Mouse (Mus musculus) 3134 (cell line): ENCODE measurements around the gene Myct1.

Source experiments
- DNase-seq: peaks from one replicate; pipeline ENCODE4 v3.0.0-alpha.2; 2011; ENCODE audit warnings: low spot score; ENCODE audit not compliant: insufficient read length; ENCODE audit errors: extremely low read depth

Myct1 gene

DNA sequence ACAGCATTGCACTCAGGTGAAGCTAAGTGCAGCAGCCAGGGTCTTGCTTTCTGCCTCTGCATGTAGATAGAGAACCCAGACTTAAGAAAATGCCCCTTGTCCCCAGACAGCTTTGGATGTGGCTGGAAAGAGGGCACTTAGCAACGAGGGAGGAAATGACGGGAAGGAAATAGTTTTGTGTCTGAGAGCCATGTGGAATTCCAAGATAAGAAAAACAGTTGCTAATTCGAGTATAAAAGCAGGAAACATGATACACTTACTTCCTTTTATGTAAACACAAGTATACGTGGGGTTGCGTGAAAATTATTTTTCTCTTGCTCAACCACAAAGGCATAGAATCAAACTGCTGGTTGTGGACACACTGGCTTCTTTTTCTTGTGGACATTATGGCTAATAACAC, at the start of gene Myct1:
Myct1 (plus strand) TSS at position 312 of the 400 bp plus-strand sequence.
- DNase-seq: no peak

DNA sequence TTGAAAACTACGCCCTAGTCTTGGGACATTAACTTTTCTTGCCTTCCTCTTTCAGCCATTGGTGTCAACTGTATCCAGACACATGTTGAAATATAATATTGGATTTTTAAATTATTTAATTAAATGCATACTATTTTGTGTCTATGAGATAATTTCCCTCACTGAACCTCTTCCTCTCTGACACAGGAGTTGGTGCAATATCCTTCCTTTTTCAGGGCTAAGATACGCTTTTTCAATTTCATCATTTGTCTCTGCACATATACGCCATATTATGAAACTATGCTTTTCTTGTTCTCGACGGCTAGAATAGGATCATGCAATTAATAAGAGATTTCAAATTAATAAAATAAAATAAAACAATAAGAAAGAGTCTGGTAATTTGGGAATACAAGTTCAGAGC, 47.1 kb upstream of the Myct1 start:
- no peak for DNase-seq

DNA sequence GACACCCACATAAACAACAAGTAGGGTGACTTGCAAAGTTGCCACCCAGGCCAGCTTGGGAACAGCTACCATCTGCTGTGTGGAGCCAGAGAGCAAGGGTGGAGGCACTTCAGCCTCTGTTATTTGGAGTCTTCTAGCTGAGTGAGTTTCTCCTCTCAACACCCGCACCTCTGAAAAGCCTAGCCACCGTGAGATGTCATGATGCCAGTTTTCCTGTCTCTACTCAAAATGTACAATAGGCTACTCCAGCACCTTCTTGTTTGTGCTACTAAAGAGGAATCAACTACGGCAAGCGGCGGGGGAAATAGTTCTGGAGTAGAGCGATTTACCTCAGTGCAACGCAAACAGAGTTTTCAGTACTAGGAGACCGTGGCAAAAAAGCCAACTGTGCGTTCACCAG, 45.8 kb upstream of the Myct1 start:
- no peak for DNase-seq

DNA sequence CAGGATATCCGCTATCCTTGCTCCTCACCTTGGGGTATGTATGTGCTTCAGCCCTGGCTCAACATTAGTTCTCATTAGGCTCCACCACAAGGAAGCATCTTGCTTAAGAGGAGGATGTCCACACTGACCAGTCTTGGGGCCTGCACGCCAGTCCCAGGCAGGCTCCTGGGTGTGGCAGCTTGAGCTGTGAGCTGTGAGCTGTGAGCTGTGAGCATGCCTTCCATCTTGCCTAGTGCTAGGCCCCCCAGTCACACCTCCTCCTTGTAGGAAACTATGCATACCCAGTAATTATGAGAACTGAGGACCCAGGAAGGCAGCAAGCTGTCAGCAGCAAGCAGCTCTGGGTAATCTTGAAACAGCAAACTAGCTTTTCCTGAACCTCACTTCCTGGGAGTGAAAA, 44.9 kb upstream of the Myct1 start:
- no peak for DNase-seq

DNA sequence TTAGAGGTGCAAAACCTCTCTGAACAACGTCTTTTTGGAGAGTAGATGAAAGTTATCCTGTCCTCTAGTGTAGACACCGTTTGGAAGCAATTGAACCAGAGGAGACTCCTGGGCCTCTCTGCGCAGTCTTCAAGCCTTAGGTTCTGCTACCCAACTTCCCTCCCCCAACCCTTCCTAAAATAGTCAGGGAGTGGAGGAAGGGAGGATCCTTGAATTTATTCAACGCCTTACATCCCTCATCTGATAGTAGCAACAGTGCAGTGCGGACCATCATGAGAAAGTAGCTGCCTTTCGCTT, 43.8 kb upstream of the Myct1 start:
- no peak for DNase-seq

DNA sequence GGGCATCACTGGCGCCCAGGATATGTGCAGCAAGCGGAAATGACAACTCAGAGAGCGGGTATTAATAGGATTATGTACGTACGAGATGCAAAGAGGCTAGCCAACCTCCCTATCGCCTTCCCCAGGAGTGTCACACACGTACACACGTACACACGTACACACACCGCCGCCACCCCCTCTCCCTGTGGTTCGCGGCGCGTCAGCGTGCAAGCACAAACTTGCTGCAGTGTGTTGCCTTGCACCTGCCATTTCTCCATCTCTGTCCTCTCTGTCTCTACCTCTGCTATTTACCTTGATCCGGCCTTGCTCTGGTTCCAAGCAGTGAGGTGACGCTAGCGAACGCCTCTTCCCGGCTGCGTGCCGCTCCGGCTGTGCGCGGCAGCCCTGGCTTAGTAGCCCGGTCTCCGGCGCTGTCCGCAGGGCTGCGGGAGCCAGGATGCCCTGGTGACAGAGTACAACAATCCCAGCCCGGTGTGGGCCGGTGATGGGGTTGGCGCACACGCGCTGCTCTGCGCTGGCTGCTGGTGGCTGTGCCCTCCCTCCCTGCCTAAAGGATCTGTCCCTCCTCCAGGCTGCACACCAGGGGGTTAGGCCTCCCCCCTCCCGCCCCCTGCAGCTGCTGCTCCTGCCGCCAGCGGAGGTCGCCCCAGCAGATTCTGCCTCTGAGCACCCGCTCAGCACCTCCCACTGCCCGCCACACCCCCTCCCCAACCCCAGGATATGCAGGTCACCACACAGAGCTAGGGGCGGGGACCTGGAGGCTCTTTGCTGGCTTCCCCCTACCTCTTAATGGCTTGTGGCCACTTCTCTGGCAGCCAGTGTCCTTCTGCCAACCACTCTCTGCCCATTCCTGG, 43.2 kb upstream of the Myct1 start:
- DNase-seq: peak; percentile 3

DNA sequence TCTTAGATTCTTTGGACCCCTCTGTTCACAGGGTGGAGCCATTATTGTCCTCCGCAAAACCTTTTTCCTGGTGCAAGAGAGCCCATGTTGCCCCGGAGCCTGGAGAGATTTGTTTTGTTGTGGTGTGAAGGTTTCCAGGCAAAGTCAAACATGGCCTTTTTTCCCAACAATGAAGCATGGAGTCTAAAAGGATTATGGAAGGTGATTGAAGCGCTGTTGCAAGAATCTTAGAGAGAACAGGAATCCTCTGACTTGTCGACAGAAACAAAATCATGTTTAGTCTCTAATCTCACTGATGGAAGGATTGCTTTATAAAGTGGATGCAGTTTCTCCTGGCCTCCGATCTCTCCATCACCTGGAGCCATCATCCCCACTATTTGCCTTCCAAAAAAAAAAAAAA, 42.2 kb upstream of the Myct1 start, which contains the start of gene Syne1:
Syne1 (minus strand) TSS at position 101 of the 400 bp plus-strand sequence.
- DNase-seq: no peak

DNA sequence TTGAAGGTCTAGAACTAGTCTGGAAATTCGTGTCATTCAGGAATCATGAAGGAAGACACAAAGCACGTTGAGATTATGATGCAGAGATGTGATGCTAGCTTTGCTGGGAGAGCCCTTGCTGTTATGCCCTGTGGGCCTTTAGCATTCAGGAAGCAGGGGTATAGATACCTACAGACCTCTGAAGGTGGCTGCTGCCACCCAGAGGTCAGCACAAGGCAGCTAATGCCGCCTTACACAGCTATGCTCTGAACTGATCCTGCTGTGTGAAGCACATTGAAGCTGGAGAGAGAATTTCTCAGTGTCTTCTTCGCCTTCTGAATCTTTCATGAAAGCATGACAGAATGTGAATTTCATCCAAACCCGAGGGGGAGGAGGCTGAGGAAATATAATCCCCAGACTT, 38.6 kb upstream of the Myct1 start:
- no peak for DNase-seq

DNA sequence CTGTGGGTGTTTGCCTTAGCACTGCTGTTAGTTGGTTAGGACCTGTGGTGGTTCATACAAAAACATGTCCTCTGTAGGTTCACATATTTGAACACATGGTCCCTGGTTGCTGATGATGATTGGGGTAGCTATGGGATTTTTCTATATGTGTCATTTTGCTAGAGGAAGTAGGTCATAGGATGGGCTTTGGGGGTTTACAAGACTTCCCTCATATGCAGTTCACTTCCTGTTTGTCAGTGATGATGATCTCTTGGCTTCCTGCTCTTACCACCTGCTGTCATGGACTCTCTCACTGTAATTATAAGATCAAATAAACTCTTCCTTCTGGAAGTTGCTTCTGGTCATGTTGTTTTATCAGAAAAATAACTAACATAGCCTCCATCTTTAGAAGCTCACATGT, 34.8 kb upstream of the Myct1 start:
- no peak for DNase-seq

DNA sequence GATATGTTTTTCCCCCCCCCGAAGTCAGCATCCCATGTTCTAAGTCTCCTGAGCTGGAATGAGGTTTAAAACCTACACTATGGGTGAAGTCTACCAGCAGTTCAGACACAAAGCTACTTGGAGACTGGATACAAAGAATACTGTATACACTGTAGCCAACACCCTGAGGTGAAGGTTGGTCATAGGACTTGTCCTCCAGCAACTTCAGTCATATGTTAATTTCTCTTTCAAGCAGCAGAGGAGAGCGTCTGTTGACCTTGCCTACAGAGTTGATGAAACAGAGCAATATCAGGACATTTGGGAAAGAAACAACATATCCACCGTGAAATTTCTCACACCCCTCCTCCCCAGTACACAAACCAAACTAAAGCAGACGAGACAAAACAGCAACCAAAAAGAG, 33.0 kb upstream of the Myct1 start:
- no peak for DNase-seq

DNA sequence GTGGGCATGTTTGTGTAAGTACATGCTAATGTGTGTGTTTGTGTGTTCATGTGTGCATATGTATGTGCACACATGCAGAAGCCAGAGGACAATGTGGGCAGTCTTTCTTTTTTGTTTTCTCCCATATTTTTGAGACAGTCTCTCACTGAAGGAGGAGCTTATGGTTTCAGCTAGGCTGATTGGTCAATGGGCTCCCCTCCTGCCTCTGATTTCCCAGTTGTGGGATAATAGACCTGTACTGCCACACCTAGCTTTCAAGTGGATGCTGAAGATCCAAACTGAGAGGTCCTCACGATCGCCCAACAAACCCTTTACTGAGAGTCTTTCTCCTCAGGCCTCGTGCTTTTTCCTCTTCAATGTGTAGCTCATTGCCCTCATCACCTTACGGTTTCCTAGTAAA, 31.9 kb upstream of the Myct1 start:
- no peak for DNase-seq

DNA sequence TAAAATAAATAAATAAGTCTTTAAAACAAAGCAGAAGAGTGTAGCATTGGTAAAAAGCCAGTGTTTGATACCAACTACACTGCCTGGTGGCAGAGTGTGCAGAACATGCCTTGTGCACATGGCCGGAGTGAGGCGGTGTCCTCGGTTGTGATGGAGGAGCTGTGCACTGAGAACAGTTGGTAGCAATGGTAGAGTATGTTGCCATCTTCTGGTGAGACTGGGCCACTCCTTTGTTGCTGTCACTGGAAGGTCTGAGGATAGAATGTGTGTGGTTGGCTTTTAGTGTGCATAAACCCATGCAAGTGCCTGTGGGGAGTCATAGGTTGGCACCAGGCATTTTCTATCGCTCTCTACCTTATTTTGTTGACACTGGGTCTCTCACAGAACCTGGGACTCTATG, 24.6 kb upstream of the Myct1 start:
- no peak for DNase-seq

DNA sequence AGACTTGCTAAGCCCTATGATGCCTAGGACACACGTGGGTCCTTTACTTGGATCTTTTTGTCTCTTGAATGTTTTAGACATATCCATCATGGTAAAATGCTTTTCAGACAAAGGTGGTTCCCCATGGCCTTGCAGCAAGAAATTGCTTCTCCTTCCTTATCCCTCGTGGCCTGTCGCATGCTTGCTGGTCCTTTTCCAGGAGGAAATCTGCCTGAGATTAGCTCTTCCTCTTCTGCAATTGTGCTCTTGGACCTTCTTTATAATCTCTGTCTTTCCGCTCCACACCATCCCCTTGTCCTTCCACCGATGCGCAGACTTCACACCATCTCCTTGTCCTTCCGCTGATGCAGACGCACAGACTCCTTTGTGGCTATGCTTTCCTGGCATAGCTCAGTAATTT, 23.5 kb upstream of the Myct1 start:
- DNase-seq: no peak

DNA sequence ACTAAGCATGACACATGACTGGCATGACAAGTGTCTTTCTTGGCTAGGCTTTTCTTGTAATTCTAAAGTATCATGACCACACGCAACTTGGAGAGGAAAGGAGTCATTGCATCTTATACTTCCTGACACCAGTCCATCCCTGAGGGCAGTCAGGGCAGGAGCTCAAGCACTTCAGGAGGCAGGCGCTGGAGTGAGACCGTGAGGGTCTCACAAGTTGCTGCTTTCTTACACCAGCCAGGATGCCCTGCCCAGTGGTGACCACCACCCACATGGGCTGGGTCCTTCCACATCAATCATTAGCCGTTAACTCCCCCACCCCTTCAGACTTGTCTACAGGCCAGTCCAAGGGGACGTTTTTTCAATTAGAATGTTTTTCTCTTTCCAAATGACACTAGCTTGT, 22.2 kb upstream of the Myct1 start:
- DNase-seq: peak; percentile 8

DNA sequence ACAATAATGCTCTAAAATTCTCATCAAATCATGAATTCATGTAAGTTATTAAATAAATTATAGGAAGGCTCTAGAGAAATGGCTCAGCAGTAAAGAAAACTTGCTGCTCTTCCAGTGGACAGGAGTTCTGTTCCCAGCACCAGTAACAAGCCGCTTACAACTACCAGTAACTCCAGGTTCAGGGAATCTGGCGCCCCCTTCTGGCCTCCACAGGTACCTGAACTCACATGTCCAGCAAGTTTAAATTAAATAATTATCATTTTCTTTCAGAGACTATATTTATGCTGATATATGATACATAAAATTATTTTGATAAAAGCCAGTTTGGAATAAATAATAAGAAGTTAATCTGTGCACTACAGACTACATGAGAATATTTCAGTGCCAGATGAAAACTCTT, 20.2 kb upstream of the Myct1 start:
- DNase-seq: no peak

DNA sequence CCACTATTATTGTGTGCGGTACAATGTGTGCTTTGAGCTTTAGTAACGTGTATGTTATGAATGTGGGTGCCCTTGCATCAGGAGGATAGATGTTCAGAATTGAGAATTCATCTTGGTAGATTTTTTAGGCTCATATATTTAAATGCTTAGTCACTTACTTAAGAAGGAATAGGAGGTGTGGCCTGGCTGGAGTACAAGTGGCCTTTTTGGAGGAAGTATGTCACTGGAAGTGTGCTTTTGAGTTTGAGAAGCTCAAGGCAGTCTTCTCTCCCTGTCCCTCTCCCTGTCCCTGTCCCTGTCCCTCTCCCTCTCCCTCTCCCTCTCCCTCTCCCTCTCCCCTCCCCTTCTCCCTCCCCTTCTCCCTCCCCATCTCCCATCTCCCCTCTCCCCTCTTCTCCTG, 2.5 kb upstream of the Myct1 start:
- DNase-seq: no peak

DNA sequence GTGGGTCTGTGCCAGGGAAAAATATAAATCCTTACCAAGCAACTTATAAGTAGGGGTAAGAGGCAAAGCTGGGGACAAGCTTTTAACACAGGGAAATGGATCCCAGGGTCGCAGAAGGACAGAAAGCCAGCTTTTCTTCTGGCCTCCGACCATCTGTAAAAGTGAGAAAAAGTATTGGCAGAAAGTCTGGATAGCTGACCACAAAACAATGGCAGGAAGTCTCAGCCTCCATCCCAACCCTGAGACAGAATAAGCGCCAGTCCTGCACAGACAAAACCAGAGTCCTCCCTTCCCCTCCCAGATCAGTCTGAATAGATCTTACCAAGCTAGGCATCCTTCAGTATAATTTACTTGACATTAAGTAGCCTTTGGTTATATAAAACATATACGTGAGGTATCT, 1.6 kb upstream of the Myct1 start:
- no peak for DNase-seq

DNA sequence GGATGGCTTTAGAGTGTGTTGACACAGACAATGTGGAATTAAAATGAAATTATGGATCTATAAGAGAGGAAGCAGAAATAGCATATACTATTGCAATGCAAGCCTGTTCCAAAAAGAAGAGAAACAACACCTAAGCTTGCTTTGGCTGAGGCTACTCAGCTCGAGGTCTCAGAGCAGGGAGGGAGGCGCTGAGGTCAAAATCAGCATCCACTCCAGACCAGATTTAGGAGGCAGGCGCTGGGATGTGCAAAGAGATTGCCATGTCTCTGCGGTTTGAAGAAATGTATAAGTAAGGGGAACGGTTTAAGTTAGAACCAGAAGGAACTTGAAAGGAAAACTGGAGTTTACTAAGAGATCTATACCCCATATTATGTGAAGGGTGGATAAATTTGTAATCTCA, 882 bp downstream of the Myct1 start:
- no peak for DNase-seq

DNA sequence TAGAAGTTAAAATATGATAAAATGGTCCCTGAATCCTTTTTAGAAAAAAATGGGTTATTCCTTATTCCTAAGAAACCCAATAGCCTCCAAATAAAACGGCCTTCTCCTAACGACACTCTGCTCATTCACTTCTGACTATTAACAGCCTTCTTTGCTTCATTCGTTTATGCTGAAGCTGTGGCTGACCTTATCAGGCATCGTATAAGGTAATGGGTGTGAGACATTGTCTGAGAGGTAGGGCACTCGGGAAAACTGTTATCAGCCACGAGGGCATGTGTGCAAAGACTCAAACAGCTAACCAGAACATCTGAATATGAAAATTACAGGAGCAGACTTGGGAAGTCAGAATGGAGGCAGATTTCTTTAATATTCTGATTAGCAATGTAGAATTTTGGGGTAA, 3.0 kb downstream of the Myct1 start:
- no peak for DNase-seq

DNA sequence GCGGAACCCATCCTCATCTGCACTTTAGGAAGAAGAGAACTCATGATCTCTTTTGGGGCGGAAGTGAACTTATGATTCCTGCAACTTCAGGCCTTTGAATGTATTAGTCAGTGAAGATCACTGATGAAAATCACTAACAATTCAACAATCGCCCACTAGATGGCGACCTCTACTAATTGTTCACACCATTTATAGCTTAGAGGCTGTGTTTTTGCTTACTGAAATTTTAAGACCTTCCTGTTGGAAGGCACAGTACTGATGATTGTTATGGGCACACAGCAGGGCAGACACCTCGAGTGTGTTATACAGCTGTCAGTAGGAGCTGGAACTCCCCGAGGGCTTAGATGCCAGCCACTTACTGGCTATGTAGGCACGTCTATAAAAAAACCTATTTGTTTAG, 6.5 kb downstream of the Myct1 start:
- peak; percentile 49 for DNase-seq

DNA sequence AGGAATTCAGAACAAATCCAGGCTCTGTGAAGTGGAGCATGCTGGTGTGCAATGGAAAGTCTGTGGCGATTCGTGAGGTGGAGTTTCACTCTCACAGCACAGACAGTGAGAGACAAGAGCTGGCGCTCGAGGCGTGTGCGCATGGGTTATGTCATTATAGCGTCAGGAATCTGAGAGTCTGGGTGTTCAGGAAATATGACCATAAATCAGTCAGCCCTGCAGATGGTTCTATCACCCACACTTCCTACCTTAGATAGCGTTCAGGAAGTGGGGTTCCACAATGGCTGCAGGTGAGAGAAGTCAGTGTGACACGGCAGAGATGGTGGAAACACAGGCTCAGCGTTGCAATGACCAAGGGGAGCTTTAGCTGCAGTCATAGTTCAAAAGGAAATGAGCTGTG, 9.9 kb downstream of the Myct1 start:
- no peak for DNase-seq

DNA sequence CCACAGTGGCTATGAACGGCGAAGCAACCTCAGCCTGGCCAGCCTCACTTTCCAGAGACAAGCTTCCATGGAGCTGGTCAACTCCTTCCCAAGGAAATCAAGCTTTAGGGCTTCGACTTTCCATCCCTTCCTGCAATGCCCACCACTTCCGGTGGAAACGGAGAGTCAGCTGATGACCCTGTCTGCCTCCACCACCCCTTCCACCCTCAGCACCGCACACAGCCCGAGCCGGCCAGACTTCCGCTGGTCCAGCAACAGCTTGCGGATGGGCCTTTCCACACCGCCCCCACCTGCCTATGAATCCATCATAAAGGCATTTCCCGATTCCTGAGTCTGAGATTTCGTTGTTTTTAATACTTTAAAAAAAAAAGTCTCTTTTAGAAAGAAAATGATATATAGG, 10.8 kb downstream of the Myct1 start:
- DNase-seq: no peak

DNA sequence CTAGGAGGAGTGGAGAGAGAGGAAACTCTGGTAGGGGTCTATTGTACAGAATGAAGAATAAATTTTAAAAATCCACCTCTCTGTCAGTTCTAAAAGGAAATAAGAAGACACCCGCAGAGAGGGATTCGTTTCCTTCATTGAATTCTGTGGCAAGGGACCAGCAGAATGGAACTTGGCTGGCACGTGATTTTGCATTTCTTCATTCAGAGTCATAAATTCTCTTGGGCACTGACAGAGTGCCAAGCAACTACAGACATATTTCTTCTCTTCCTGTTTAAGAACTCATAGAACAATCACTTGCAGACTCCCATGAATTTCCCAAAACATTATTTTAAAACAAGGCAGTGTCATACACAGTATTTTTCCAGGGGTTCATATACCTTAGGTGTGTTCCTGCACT, 15.3 kb downstream of the Myct1 start:
- peak; percentile 44 for DNase-seq
